Mouse (Mus musculus): Measurements from ENCODE around the gene Hist1h3e.
"Not testable (repeated sequence)": the region's sequence is repeated elsewhere in the genome, so short reads cannot be mapped to it uniquely, and the experiment has no call there.

Hist1h3e gene

DNA sequence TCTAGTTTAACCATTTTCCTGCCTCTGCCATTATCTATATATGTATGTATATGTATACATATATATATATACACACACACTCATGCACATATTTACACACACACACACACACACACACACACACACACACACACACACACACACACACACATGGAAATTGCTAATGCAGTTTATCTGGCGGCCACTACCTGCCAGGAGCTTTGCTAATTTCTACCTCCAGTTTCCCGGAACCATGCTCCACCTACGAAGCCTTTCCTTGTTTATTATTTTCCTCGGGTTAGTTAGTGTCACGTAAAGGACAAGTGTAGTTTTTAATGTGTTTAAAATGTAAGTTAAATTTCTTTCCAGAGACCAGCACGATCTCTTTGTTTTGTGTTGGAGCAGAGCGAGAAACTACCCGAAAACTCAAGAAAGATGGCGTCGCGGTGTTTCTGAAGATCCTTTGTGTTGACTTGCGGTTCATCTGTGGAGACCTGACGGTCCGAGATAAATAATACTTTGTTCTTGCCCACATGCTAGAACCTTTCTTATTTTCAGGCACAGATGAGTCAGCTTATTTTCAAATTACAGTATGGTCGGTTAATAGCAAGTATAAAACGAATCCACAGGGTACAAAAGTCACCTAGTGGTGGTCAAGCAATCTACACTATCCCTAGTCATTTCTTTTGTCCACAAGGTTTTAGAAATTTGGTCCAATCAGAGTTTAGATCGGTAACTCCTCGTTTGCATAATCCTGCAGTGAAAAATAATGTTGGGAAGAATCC is 712 bp upstream of the Hist1h3e start:
- peak; percentile 85 for DNase-seq (ENCODE audit: inconsistent ontology term)

GRCm38 (mm10) chr13:23561531-23561882 is 662 bp downstream of the Hist1h3e start:
- DNase-seq (ENCODE audit: inconsistent ontology term): not testable (repeated sequence)

DNA sequence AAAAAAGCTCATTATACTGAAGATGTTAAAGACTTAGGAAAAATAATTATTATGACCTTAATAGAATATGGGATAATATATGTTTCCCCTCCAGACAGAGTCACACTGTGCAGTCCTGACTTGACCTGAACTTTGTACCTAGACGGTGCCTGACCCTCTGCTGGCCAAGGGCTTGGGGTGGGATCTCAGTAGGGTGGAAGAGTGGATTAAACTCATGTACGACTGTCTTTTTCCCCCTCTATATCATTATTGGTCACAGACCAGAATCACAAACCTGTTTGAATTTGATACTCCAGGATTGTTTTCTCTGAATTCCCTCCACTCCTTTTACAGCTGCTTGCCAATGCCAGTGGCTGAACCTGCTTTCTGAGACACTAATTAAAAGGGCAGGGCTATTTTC is 1.5 kb downstream of the Hist1h3e start:
- DNase-seq (ENCODE audit: inconsistent ontology term): not testable (repeated sequence)

- no peak for DNase-seq (ENCODE audit: inconsistent ontology term)
Measured at GRCm38 (mm10) chr13:23556906-23557305, 5.3 kb downstream of the Hist1h3e start.

GRCm38 (mm10) chr13:23555839-23556416 is 6.2 kb downstream of the Hist1h3e start:
- DNase-seq (ENCODE audit: inconsistent ontology term): peak; percentile 86

DNA sequence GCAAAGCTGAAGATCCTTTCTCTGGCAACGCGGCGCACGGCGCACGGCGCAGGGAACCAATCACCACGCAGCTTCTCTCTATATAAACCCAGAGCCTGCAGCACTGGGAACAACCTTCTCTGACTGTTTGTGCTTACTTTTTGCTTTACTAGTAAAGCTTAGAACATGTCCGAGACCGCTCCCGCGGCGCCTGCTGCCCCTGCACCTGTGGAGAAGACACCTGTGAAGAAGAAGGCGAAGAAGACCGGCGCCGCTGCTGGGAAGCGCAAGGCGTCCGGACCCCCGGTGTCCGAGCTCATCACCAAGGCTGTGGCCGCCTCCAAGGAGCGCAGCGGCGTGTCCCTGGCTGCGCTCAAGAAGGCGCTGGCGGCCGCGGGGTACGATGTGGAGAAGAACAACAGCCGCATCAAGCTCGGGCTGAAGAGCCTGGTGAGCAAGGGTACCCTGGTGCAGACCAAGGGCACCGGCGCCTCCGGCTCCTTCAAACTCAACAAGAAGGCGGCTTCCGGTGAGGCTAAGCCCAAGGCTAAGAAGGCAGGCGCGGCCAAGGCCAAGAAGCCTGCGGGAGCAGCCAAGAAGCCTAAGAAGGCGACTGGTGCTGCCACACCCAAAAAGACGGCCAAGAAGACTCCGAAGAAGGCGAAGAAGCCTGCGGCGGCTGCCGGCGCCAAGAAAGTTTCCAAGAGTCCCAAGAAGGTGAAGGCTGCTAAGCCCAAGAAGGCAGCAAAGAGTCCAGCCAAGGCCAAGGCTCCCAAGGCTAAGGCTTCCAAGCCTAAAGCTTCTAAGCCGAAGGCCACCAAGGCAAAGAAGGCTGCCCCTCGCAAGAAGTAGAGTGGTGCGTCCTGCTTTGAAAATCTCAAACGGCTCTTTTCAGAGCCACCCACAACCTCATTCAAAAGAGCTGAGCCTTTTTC is 7.0 kb downstream of the Hist1h3e start:
- peak; percentile 78 for DNase-seq (ENCODE audit: inconsistent ontology term)

DNA sequence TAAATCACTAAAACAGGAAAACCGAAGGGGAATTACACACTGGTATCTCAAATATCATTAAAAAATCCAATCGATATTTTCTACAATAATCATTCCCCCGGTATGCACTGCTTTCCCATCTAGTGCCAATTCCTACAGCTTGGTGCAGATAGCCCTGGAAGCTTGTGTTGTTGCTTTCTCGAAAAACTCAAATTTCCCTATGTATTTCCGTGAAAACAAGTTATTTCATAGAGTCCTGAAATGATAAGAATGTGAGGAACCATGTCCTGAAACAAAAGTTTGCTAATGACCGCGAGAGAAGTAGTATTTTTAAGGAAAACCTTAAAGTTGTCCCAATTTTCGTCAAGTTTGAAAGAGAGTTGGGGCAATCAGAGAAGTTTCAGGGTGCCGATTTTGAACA is 7.8 kb downstream of the Hist1h3e start:
- DNase-seq (ENCODE audit: inconsistent ontology term): no peak

- DNase-seq (ENCODE audit: inconsistent ontology term): no peak
Measured at GRCm38 (mm10) chr13:23552962-23553361, 9.2 kb downstream of the Hist1h3e start, which contains the start of gene Hist1h1d. Hist1h1d (plus strand) TSS chr13:23553262.

DNA sequence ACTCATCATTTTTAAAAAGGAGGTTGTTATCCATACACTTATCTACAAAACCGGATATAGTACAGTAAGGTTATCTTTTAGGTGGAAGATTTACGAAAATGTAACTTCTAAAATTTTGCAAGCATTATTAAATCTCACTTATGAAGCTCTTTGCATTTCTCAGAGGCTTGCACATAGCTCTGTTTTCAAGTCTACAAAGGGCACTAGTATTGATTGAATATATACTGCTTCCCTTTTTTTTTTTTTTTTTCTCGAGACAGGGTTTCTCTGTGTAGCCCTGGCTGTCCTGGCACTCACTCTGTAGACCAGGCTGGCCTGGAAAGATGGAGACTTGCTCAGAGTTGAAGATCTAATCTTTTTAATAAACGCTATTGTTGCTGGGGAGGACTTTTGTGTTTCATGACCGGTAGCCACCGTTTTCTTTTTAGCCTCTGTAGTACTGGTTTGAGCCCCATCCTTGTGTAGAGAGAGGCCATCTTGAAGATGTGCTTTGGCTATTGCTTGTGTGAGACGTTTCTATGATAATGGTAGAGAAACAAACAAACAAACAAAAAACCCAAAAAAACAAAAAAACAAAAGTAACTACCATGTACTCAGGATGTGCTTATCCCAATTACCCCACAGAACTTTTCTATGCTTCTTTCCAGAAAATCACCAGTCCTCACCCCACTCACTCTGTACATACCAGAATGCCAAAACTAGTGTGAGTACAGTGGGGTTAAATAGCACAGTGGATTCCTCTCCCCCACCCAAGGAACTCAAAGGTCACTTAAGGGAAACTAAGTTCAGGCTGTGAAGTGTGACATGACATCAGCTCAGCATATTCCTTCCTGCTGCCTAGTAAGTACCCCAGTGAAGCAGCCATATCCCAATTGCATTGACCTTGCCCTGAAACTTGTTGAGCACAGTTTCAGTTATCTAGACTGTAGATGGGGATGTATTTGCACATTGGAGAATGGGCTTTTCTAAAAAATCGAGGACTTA is 9.9 kb downstream of the Hist1h3e start:
- DNase-seq (ENCODE audit: inconsistent ontology term): no peak

GRCm38 (mm10) chr13:23551146-23551834 is 10.9 kb downstream of the Hist1h3e start, which contains the start of gene Hist1h4f:
Hist1h4f (minus strand) TSS chr13:23551648.
- peak; percentile 89 for DNase-seq (ENCODE audit: inconsistent ontology term)

DNA sequence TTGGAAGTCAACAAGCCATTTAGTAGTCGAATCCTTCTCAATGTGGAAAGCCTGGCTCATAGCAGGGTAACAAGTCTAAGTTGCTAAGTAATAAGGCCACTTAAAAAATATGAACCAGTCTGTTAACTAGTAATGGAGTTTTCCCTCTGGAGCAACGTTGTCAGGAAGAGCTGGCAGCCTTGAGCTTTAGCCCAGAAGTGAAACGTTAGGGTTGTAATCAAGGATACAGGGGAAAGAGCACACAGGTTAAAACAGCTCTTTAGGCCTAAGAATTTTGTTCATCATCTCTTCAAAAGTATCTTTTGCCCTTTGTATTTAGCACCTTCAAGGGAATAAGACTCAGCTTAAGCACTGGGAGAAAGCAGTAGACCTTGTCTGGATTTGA is 11.4 kb downstream of the Hist1h3e start:
- DNase-seq (ENCODE audit: inconsistent ontology term): no peak

- no peak for DNase-seq (ENCODE audit: inconsistent ontology term)
Measured at GRCm38 (mm10) chr13:23546694-23547093, 15.5 kb downstream of the Hist1h3e start.

- not testable (repeated sequence) for DNase-seq (ENCODE audit: inconsistent ontology term)
Measured at GRCm38 (mm10) chr13:23544787-23545120, 17.4 kb downstream of the Hist1h3e start.

DNA sequence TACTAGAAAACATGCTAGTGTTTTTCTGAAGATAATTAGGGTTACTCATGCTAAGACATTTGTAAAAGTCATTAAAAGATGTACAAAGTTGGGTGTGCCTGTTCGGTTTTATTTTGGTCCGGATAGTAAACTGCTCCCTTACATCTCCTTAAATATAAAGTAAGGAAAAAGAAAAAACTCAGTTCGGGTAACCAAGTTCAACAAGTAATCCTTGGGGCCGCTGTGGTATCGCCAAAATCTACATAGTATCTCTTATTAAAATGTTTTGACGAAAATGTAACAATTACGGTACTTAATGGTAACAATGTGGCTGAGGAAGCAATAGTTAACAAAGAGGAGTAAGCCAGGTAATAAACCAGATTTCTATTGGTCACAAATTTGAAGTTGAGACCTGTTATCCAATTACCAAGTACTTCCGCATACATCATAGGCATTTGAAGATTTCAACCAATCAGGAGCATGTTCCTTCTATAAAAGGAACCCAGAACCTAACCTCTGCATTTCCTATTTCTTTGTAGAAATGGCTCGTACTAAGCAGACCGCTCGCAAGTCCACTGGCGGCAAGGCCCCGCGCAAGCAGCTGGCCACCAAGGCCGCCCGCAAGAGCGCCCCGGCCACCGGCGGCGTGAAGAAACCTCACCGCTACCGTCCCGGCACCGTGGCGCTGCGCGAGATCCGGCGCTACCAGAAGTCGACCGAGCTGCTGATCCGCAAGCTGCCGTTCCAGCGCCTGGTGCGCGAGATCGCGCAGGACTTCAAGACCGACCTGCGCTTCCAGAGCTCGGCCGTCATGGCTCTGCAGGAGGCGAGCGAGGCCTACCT is 18.0 kb downstream of the Hist1h3e start, which contains the start of gene Hist1h3f:
Gene Hist1h3f, plus strand, starts transcription at position 88 of the 822 bp plus-strand sequence.
- DNase-seq (ENCODE audit: inconsistent ontology term): peak; percentile 95

DNA sequence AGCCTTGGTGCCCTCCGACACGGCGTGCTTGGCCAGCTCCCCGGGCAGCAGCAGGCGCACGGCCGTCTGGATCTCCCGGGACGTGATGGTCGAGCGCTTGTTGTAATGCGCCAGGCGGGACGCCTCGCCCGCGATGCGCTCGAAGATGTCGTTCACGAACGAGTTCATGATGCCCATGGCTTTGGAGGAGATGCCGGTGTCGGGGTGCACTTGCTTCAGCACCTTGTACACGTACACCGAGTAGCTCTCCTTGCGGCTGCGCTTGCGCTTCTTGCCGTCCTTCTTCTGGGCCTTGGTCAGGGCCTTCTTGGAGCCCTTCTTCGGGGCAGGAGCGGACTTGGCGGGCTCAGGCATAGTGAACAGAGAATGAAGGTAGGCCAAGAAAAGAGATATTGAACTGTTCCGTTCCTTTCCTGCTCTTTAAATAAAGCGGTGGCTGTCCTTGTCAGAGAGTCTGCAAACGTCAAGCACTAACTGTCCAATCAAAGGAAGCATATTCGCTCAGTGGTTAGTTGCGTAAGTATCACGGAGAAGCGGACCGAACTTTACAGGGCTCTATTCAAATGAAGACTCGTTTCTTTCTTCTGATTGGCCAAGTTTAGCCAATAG is 19.1 kb downstream of the Hist1h3e start, which contains the start of gene Hist1h2bh:
Gene Hist1h2bh, minus strand, starts transcription at position 394 of the 609 bp plus-strand sequence.
- peak; percentile 94 for DNase-seq (ENCODE audit: inconsistent ontology term)

DNA sequence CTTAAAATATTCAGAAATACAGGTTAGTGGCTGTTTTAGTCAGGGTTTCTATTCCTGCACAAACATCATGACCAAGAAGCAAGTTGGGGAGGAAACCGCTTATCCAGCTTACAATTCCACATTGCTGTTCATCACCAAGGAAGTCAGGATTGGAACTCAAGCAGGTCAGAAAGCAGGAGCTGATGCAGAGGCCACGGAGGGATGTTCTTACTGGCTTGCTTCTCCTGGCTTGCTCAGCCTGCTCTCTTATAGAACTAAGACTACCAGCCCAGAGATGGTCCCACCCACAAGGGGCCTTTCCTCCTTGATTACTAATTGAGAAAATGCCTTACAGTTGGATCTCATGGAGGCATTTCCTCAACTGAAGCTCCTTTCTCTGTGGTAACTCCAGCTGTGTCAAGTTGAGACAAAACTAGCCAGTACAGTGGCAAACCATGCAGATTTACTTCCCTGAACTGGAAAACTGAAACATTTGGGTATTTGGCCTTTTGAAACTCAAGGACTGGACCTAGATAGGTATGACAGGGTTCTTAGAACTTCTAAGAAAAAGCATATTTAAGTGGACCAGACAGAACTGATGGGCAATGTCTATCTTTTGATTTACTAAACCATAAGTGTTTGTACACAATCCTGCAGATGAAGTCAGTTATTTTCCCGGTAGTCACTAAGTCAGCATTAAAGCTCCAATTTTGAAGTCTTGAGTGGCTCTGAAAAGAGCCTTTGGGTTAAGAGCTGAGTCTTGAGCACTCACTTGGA is 19.8 kb downstream of the Hist1h3e start:
- not testable (repeated sequence) for DNase-seq (ENCODE audit: inconsistent ontology term)

GRCm38 (mm10) chr13:23541497-23541896 is 20.7 kb downstream of the Hist1h3e start:
- DNase-seq (ENCODE audit: inconsistent ontology term): no peak

- not testable (repeated sequence) for DNase-seq (ENCODE audit: inconsistent ontology term)
Measured at GRCm38 (mm10) chr13:23539821-23540220, 22.3 kb downstream of the Hist1h3e start.

Measured in Muller cell, postnatal 12 days (primary cell).